Mouse (Mus musculus): ENCODE measurements around the gene Prokr1. TPM values are rescaled to one million over a fixed set of nuclear protein-coding genes. Genes with fewer than 3 reads are reported as not detected.

Prokr1 gene
- polyA plus RNA-seq, 1 experiment from 2014 or later: 2.2 TPM

DNA sequence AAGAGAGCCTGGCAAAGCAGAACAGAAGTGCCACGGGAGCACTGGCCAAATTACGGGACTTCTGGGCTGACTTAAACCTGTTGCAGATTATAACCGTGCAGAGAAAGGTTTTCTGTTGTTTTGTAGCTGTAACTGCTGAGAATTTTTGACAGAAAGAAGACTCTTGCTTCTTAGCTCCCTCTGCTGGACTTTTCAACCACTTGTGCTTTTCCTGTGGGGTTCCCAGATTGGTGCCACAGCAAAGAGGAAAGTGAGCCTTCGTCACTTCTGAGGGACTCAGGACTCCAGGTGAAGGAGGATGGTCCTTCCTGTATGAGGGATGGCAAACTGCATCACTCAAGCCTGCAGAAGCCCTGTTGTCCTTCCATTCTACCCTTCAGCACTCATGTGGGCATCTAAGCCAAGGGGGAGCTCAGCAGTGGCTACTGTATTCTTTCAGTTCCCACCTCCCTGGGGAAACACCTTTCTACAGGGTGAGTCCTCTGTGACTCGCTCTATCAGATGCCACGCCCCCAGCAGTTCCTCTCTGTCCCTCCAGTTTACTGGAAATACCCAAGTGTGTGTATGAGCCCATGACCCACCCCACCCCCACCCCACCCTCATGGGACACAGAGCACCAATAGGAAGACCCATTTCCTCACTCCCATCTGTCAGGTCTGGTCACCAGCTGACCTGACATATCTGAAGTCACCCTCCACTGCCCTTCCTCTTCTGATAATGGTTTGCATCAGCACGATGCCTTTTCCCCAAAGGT, 38.3 kb downstream of the Prokr1 start:
- Histone ChIP-seq H3K27me3 (ENCODE audit: control insufficient read depth, insufficient read depth, low read depth, low read length) (no peaks in the 10 kb centered on the region), H3K9ac (ENCODE audit: low read length) (no peak overlapping the region), H3K4me1 (replicated peaks; ENCODE audit: control insufficient read depth, insufficient read depth, low read length) (no peaks in the 10 kb centered on the region), H3K27ac (ENCODE audit: low read length) (no peak overlapping the region), H3K4me3 (ENCODE audit: low read length) (no peak overlapping the region), H3K9me3 (ENCODE audit: control insufficient read depth, low read length) (no peaks in the 10 kb centered on the region), H3K4me2 (ENCODE audit: low read depth, low read length) (no peak overlapping the region), H3K36me3 (ENCODE audit: control insufficient read depth, insufficient read depth, low read length) (no peaks in the 10 kb centered on the region)
- WGBS: 47% methylated on average over 7 of the region's 7 CpGs
- ATAC-seq (ENCODE audit: low read depth): no peak

DNA sequence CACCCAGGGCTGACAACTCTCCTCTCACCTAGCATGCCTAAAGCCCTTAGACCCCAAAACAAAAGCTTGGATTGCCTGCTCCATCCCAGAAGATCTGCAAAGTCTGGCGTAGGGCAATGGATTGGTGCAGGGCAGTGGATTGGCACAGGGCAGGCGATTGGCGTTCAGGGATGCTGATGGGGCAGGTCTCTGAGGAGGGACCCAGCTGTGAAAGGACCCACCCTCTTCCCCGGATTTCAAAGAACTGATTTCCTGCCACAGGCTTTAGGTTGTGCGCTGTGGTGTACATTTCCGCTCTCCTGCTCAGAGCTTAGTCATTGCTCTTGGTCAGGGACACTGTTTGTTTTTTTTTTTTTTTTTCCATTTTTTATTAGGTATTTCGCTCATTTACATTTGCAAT, 42.7 kb downstream of the Prokr1 start:
- H3K4me3 ChIP-seq (ENCODE audit: low read length): no peak overlapping the region
- no peaks in the 10 kb centered on the region for H3K27me3 ChIP-seq (ENCODE audit: control insufficient read depth, insufficient read depth, low read depth, low read length)
- H3K4me1 ChIP-seq (replicated peaks; ENCODE audit: control insufficient read depth, insufficient read depth, low read length): no peaks in the 10 kb centered on the region
- no peaks in the 10 kb centered on the region for H3K36me3 ChIP-seq (ENCODE audit: control insufficient read depth, insufficient read depth, low read length)
- H3K4me2 ChIP-seq (ENCODE audit: low read depth, low read length): no peak overlapping the region
- no peak for ATAC-seq (ENCODE audit: low read depth)
- 84% methylated on average over 7 of the region's 7 CpGs for WGBS
- H3K9ac ChIP-seq (ENCODE audit: low read length): no peak overlapping the region
- H3K27ac ChIP-seq (ENCODE audit: low read length): no peak overlapping the region
- H3K9me3 ChIP-seq (ENCODE audit: control insufficient read depth, low read length): peaks cover 7% of the 10 kb centered on the region

DNA sequence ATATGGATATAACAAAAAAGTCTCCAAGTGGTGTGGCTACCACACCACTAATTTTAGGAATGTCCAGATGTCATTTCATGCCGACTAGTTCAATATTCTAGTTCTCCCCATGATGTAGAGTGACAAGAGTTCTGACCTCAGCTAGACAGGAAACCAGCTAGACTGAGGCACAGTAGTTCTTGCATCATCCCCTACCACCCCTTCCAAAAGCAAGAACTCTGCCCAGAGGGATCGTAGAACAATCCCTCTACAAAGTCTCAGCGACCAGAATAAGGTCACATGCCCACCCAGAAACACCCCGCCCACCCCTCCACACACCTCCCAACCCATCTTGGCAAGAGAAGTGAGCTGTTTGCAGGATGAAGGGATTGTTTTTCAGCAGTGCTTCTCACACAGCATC, 43.1 kb downstream of the Prokr1 start:
- Histone ChIP-seq H3K9ac (ENCODE audit: low read length) (no peak overlapping the region), H3K27ac (ENCODE audit: low read length) (no peak overlapping the region)

DNA sequence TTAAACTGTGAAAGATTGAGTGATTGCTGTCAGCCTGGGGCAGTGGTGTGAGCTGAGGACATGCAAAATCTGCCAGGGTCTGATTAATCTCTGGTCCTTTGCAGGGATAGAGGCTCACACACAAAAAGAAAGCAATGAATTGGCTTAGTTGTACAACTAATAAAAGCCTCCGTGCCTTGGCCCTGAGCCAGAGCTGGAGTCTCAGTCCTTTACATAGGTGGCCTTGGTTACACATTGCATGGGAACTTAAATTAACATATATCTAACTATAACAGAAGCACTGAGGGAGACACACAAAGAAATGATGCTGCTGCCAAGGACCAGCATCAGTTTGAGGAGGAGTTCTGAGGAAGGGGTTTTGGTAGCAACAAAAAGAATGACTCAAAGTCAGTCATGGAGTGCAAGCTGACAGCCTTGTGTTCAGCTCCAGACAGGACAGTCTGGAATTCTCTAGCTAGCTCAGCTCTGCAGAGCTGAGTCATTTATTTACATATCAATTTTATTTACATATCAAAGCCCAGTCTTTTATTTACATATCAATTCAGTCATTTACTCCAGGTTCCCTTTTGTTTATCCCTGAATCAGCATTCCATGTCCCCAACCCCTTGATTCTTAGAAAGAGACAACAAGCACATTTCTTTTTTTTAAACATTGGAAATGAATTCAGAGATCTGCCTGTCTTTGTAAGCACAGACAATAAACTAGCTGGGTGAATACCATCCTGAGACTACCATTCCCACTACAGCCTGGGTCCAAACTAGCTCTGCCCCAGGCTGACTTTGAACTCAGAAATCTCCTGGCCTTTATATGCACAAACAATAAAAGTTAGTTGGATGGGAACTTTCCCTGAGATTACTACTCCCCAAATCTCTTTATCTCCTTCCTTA, 45.0 kb downstream of the Prokr1 start:
- H3K27me3 ChIP-seq (ENCODE audit: control insufficient read depth, insufficient read depth, low read depth, low read length): no peaks in the 10 kb centered on the region
- H3K36me3 ChIP-seq (ENCODE audit: control insufficient read depth, insufficient read depth, low read length): no peaks in the 10 kb centered on the region
- no peak overlapping the region for H3K4me2 ChIP-seq (ENCODE audit: low read depth, low read length)
- H3K9ac ChIP-seq (ENCODE audit: low read length): no peak overlapping the region
- H3K27ac ChIP-seq (ENCODE audit: low read length): no peak overlapping the region
- WGBS: 50% methylated on average over 1 of the region's 1 CpGs
- peaks cover 4% of the 10 kb centered on the region for H3K4me1 ChIP-seq (replicated peaks; ENCODE audit: control insufficient read depth, insufficient read depth, low read length)
- H3K4me3 ChIP-seq (ENCODE audit: low read length): no peak overlapping the region
- peaks cover 7% of the 10 kb centered on the region for H3K9me3 ChIP-seq (ENCODE audit: control insufficient read depth, low read length)
- ATAC-seq (ENCODE audit: low read depth): no peak

More for the DNA sequence above, 43.1 kb downstream of the Prokr1 start:
- H3K36me3 ChIP-seq (ENCODE audit: control insufficient read depth, insufficient read depth, low read length): no peaks in the 10 kb centered on the region
- peaks cover 7% of the 10 kb centered on the region for H3K9me3 ChIP-seq (ENCODE audit: control insufficient read depth, low read length)
- no peak for ATAC-seq (ENCODE audit: low read depth)
- WGBS: 70% methylated on average over 4 of the region's 4 CpGs
- no peak overlapping the region for H3K4me3 ChIP-seq (ENCODE audit: low read length)
- H3K27me3 ChIP-seq (ENCODE audit: control insufficient read depth, insufficient read depth, low read depth, low read length): no peaks in the 10 kb centered on the region
- no peaks in the 10 kb centered on the region for H3K4me1 ChIP-seq (replicated peaks; ENCODE audit: control insufficient read depth, insufficient read depth, low read length)
- H3K4me2 ChIP-seq (ENCODE audit: low read depth, low read length): no peak overlapping the region

DNA sequence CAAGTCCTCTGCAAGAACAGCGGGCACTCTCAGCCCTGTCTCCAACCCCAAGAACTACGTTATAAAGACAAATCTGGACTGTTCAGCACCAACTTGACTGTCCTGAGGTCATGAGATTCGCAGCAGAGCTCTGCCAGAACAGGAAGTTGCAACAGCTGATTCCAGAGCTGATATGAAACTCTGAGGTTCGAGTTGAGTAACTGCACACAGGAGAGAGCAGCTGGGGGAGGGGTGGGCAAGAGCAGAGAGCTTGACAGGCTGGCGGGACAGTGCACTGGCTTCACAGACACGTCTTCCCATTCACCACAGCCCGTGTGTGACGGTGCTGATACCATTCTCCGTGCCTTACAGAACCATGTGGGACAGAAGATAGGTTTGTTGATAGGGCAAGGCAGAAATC, 48.5 kb downstream of the Prokr1 start:
- peaks cover 4% of the 10 kb centered on the region for H3K4me1 ChIP-seq (replicated peaks; ENCODE audit: control insufficient read depth, insufficient read depth, low read length)
- H3K27ac ChIP-seq (ENCODE audit: low read length): no peak overlapping the region
- no peak overlapping the region for H3K4me2 ChIP-seq (ENCODE audit: low read depth, low read length)
- H3K9me3 ChIP-seq (ENCODE audit: control insufficient read depth, low read length): peaks cover 7% of the 10 kb centered on the region
- H3K36me3 ChIP-seq (ENCODE audit: control insufficient read depth, insufficient read depth, low read length): no peaks in the 10 kb centered on the region
- H3K9ac ChIP-seq (ENCODE audit: low read length): no peak overlapping the region
- H3K4me3 ChIP-seq (ENCODE audit: low read length): no peak overlapping the region
- WGBS: 25% methylated on average over 9 of the region's 9 CpGs
- peak; percentile 90 for ATAC-seq (ENCODE audit: low read depth)
- no peaks in the 10 kb centered on the region for H3K27me3 ChIP-seq (ENCODE audit: control insufficient read depth, insufficient read depth, low read depth, low read length)

DNA sequence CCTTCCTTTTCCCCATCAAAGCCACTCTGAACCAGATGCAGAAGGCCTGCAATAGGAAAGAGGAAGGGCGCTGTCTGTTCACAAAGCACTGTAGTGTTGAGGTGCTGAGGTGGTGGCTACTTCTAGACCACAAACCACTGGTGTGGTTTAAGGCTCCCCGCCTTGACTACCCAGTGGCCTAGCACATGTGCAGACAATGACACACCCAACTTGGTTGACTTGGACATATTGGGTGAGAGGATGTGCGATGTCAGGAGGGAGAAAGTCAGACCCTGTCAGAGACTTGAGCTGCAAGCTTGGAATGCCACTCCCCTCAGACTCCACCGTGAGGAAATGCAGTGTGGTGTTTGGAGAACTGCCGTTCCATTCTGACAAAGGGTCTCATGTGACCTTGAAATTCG, 49.4 kb downstream of the Prokr1 start:
- Histone ChIP-seq H3K36me3 (ENCODE audit: control insufficient read depth, insufficient read depth, low read length) (no peaks in the 10 kb centered on the region), H3K9me3 (ENCODE audit: control insufficient read depth, low read length) (peaks cover under 1% of the 10 kb centered on the region), H3K9ac (ENCODE audit: low read length) (no peak overlapping the region), H3K27me3 (ENCODE audit: control insufficient read depth, insufficient read depth, low read depth, low read length) (no peaks in the 10 kb centered on the region), H3K4me2 (ENCODE audit: low read depth, low read length) (no peak overlapping the region), H3K4me1 (replicated peaks; ENCODE audit: control insufficient read depth, insufficient read depth, low read length) (peaks cover 5% of the 10 kb centered on the region), H3K4me3 (ENCODE audit: low read length) (no peak overlapping the region), H3K27ac (ENCODE audit: low read length) (no peak overlapping the region)
- 0 out of 2 replicates have a peak, but pooled peaks have one; percentile 11 for ATAC-seq (ENCODE audit: low read depth)
- 69% methylated on average over 6 of the region's 6 CpGs for whole genome bisulfite sequencing

DNA sequence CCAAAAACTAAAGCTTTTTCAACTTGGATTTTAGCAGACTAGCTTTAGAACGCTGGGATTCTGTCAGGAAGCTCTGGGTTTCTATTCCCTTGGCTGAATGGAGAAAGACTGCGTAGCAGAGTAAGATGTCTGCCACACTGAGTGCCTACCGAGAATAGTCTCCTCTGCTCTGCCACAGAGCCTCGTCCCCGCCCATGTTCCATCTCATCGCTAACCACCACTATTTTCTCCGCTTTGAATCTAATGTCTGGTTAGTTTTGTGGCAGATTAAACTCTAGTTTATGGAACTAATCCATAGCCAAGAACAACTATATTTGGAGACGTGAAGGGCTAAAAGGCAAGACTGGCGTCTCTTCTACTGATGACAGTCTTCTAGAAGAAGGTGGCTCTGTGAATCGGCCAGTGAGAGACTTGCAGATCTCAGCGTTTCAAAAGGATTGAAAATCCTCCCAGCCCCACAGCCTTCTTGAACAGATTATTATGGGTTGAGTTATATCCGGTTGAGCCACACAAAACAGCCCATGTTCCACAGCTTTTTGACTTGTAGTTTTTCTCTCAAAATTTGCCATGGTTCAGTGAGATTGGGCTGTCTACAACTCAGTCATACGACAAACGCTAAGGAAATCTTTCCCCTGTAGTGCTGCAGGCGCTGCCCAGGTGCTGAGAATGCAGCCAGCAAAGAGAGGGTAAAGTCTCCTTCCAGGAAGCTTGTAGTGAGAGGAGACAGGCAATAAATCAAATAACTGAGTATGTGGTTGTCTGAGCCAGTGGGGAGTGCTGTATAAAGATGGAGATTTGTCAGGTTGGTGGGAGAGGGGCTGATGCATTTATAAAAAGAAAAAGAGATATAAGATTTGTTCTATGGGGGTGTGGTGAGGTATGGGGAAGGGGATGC, 51.9 kb downstream of the Prokr1 start:
- ATAC-seq (ENCODE audit: low read depth): no peak

DNA sequence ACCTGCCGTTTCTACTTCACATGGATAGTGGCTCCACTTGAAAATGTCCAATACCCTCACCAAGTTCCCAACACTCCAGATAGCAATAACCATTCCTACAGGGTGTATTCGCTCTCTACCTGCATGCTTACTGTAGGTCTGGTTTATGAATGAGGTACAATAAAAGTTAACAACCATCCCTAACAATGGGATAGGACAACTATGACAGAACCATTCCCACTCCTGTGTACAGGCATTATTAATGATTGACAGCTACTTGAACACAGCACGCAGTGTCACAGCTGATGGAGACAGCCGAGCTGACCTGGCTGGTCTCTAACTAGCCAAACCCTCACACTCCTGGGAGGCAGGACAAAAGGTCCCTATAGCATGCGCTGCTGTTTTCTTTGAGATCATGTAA, 52.9 kb downstream of the Prokr1 start:
- Histone ChIP-seq H3K36me3 (ENCODE audit: control insufficient read depth, insufficient read depth, low read length) (no peaks in the 10 kb centered on the region), H3K4me1 (replicated peaks; ENCODE audit: control insufficient read depth, insufficient read depth, low read length) (peaks cover 6% of the 10 kb centered on the region), H3K27ac (ENCODE audit: low read length) (no peak overlapping the region), H3K9ac (ENCODE audit: low read length) (no peak overlapping the region), H3K27me3 (ENCODE audit: control insufficient read depth, insufficient read depth, low read depth, low read length) (no peaks in the 10 kb centered on the region), H3K9me3 (ENCODE audit: control insufficient read depth, low read length) (no peaks in the 10 kb centered on the region), H3K4me2 (ENCODE audit: low read depth, low read length) (no peak overlapping the region), H3K4me3 (ENCODE audit: low read length) (no peak overlapping the region)
- no peak for ATAC-seq (ENCODE audit: low read depth)
- WGBS: 61% methylated on average over 5 of the region's 5 CpGs

More for the DNA sequence above, 51.9 kb downstream of the Prokr1 start:
- Histone ChIP-seq H3K9me3 (ENCODE audit: control insufficient read depth, low read length) (no peaks in the 10 kb centered on the region), H3K36me3 (ENCODE audit: control insufficient read depth, insufficient read depth, low read length) (no peaks in the 10 kb centered on the region), H3K27me3 (ENCODE audit: control insufficient read depth, insufficient read depth, low read depth, low read length) (no peaks in the 10 kb centered on the region), H3K9ac (ENCODE audit: low read length) (no peak overlapping the region), H3K4me1 (replicated peaks; ENCODE audit: control insufficient read depth, insufficient read depth, low read length) (peaks cover 6% of the 10 kb centered on the region), H3K4me3 (ENCODE audit: low read length) (no peak overlapping the region), H3K27ac (ENCODE audit: low read length) (no peak overlapping the region), H3K4me2 (ENCODE audit: low read depth, low read length) (no peak overlapping the region)
- WGBS: 73% methylated on average over 15 of the region's 15 CpGs

Data from lung, embryonic 16.5 days (tissue).